Mouse (Mus musculus) urinary bladder, adult 2 months (tissue): ENCODE measurements around the gene B3galnt1. TPM values are rescaled to one million over a fixed set of nuclear protein-coding genes. Genes with fewer than 3 reads are reported as not detected.
A peak's percentile ranks its signal among the peaks of the same experiment; 100 is the strongest.

Experiments used
- DNase-seq: peaks from one replicate; pipeline ENCODE4 v3.0.0; 2022; ENCODE audit warnings: low spot score
- polyA plus RNA-seq: library from polyadenylated mRNA; depleted of rRNA; stranded (reverse); fragments of >200 nt; gene quantifications from 2 replicates; pipeline ENCODE4 v1.2.3, GENCODE M21; 2012; rRNA removed

Gene B3galnt1
- 19.1 and 20.9 TPM in 2 replicates for polyA plus RNA-seq

- peak; percentile 41 for DNase-seq
Observed at GRCm38 (mm10) chr3:69598261-69599165, at the start of gene B3galnt1. B3galnt1 (minus strand) TSS chr3:69598960.

GRCm38 (mm10) chr3:69634521-69634920, 35.8 kb upstream of the B3galnt1 start:
- DNase-seq: no peak

- DNase-seq: no peak
Observed at GRCm38 (mm10) chr3:69633706-69634420, 35.1 kb upstream of the B3galnt1 start.

- DNase-seq: no peak
Observed at GRCm38 (mm10) chr3:69626963-69627590, 28.3 kb upstream of the B3galnt1 start.

GRCm38 (mm10) chr3:69626213-69626962, 27.6 kb upstream of the B3galnt1 start:
- DNase-seq: no peak

GRCm38 (mm10) chr3:69624182-69624581, 25.4 kb upstream of the B3galnt1 start:
- DNase-seq: no peak

- DNase-seq: no peak
Observed at GRCm38 (mm10) chr3:69607909-69608308, 9.1 kb upstream of the B3galnt1 start.

GRCm38 (mm10) chr3:69607468-69607867, 8.7 kb upstream of the B3galnt1 start:
- DNase-seq: no peak

GRCm38 (mm10) chr3:69606923-69607322, 8.2 kb upstream of the B3galnt1 start:
- DNase-seq: no peak

- no peak for DNase-seq
Observed at GRCm38 (mm10) chr3:69599166-69599500, 373 bp upstream of the B3galnt1 start.

- no peak for DNase-seq
Observed at GRCm38 (mm10) chr3:69597816-69598215, 944 bp downstream of the B3galnt1 start.

- no peak for DNase-seq
Observed at GRCm38 (mm10) chr3:69597211-69597610, 1.5 kb downstream of the B3galnt1 start.

- DNase-seq: no peak
Observed at GRCm38 (mm10) chr3:69596116-69596515, 2.6 kb downstream of the B3galnt1 start.

- DNase-seq: no peak
Observed at GRCm38 (mm10) chr3:69594071-69594470, 4.7 kb downstream of the B3galnt1 start.

GRCm38 (mm10) chr3:69593426-69593825, 5.3 kb downstream of the B3galnt1 start:
- no peak for DNase-seq

GRCm38 (mm10) chr3:69588101-69588760, 10.5 kb downstream of the B3galnt1 start:
- DNase-seq: no peak

GRCm38 (mm10) chr3:69583798-69584197, 15.0 kb downstream of the B3galnt1 start:
- no peak for DNase-seq

- no peak for DNase-seq
Observed at GRCm38 (mm10) chr3:69578791-69579190, 20.0 kb downstream of the B3galnt1 start.

GRCm38 (mm10) chr3:69576715-69577114, 22.0 kb downstream of the B3galnt1 start:
- DNase-seq: no peak

GRCm38 (mm10) chr3:69575577-69575976, 23.2 kb downstream of the B3galnt1 start:
- DNase-seq: no peak

GRCm38 (mm10) chr3:69572561-69572960, 26.2 kb downstream of the B3galnt1 start:
- no peak for DNase-seq
